Mouse (Mus musculus) stomach, embryonic 16.5 days (tissue): ENCODE results near the gene Mfsd4b3. TPM values are rescaled to one million over a fixed set of nuclear protein-coding genes. Genes with fewer than 3 reads are reported as not detected.
"Not testable (repeated sequence)": the region's sequence is repeated elsewhere in the genome, so short reads cannot be mapped to it uniquely, and the experiment has no call there.

Experiments
- ATAC-seq: fragments of 200-750 bp; cut with Nextera tagmentation; 2 replicates; pipeline ENCODE4 v1.8.0; 2017; ENCODE audit warnings: moderate number of reproducible peaks, moderate TSS enrichment; ENCODE audit not compliant: insufficient read depth, low FRiP score
- H3K27ac ChIP-seq: fragments of 300-500 bp; sonication (generic); 2 replicates; pipeline ENCODE4 v1.5.1; 2014; ENCODE audit warnings: low read length
- H3K27me3 ChIP-seq: fragments of 300-500 bp; sonication (generic); 2 replicates; pipeline ENCODE4 v1.6.1; 2014; ENCODE audit warnings: low read length, control low read depth, mixed read lengths; ENCODE audit not compliant: control insufficient read depth, insufficient read depth
- H3K36me3 ChIP-seq: fragments of 300-500 bp; sonication (generic); 2 replicates; pipeline ENCODE4 v1.6.1; 2014; ENCODE audit warnings: low read length; ENCODE audit not compliant: control insufficient read depth, insufficient read depth
- H3K4me1 ChIP-seq: fragments of 300-500 bp; sonication (generic); 2 replicates; pipeline ENCODE4 v1.6.1; 2014; ENCODE audit warnings: low read length, control low read depth, mixed read lengths; ENCODE audit not compliant: control insufficient read depth, insufficient read depth
- H3K4me2 ChIP-seq: fragments of 300-500 bp; sonication (generic); 2 replicates; pipeline ENCODE4 v1.6.1; 2014; ENCODE audit warnings: low read depth, low read length, mixed read lengths
- H3K4me3 ChIP-seq: fragments of 300-500 bp; sonication (generic); replicated peaks from 2 replicates; pipeline ENCODE4 v1.5.1; 2014; ENCODE audit warnings: mild to moderate bottlenecking, low read length
- H3K9ac ChIP-seq: fragments of 300-500 bp; sonication (generic); 2 replicates; pipeline ENCODE4 v1.6.1; 2014; ENCODE audit warnings: low read length
- H3K9me3 ChIP-seq: fragments of 300-500 bp; sonication (generic); replicated peaks from 2 replicates; pipeline ENCODE4 v1.6.1; 2016; ENCODE audit warnings: low read length, control low read depth; ENCODE audit not compliant: control insufficient read depth
- WGBS: fragments of 180-500 bp; shearing (Covaris S2); extraction: QIAGEN DNeasy Blood & Tissue Kit; methylation state at CpG from one replicate; pipeline ENCODE4 v1.1.7; 2014; 5-methylcytosine and 5-hydroxymethylcytosine counted together
- polyA plus RNA-seq: library from polyadenylated mRNA; unstranded; fragments of >200 nt; fragmentation: Nextera tagmentation; extraction: Ambion mirVana; gene quantifications from 2 replicates; pipeline ENCODE4 v1.2.1, GENCODE M21; 2015

Mfsd4b3 gene
- polyA plus RNA-seq = 1.7 and 2.2 TPM in 2 replicates

DNA sequence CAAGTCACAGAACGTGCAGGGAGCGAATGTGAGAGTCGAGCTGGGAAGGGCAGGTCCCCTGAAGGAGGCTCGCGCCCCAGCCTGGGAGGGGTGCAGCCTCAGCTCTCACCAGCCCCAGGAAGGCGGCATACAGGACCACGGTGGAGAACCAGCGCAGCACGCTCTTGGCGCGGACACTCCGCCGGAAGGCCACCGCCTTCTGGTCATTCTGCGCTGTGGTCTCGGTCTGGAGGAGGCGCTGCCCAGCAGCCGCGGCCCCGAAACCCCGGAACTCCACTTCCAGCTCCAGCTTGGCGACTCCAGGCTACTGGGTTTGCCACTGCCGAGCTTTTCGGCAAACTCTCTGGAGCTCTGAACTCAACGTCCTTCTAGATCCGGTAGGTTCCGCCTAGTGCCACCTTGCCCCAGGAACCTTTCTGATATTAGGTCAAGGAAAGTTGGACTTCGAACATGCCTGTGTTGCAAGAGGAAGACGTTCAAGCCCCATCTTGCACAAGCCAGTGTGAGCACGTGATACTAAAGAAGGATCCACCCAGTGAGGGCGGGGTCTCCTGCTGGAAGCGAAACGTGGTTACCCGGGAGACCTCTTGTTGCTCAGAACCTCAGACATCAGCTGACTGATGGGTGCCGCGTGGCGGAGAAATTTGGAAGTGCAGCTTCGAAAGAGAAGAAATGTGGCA lies at the start of gene Mfsd4b3:
Mfsd4b3 (minus strand) TSS at position 393 of the 680 bp plus-strand sequence.
- Histone ChIP-seq H3K4me1 (no peaks in the 10 kb centered on the region), H3K27me3 (no peaks in the 10 kb centered on the region), H3K9ac (peak within 1 kb of the TSS; percentile 79), H3K36me3 (no peaks in the 10 kb centered on the region), H3K27ac (peak within 1 kb of the TSS; percentile 79), H3K4me2 (peak within 1 kb of the TSS; percentile 96), H3K9me3 (no peaks in the 10 kb centered on the region), H3K4me3 (peak within 1 kb of the TSS; percentile 68)
- peak; percentile 98 for ATAC-seq
- under 1% methylated on average over 38 of the region's 38 CpGs for WGBS

DNA sequence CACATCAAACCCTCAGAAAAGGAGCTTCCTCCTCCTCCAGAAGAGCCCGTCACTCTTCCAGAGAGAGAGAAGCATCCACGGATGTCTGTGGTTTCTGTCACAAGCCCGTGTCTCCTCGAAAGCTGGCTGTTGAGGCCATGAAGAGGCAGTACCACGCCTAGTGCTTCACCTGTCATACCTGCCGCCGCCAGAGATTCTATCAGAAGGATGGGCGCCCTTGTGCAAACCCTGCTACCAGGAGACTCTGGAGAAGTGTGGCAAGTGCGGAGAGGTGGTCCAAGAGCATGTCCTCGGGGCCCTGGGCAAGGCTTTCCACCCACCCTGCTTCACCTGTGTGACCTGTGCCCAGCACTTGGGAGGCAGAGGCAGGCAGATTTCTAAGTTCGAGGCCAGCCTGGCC lies 49.6 kb upstream of the Mfsd4b3 start:
- Histone ChIP-seq H3K36me3 (no peaks in the 10 kb centered on the region), H3K4me2 (no peak overlapping the region), H3K9me3 (no peaks in the 10 kb centered on the region), H3K4me3 (no peak overlapping the region), H3K4me1 (no peaks in the 10 kb centered on the region), H3K27ac (no peak overlapping the region), H3K9ac (no peak overlapping the region), H3K27me3 (no peaks in the 10 kb centered on the region)
- 79% methylated on average over 11 of the region's 11 CpGs for WGBS
- ATAC-seq = no peak; the same call in 1 of the 2 replicates

DNA sequence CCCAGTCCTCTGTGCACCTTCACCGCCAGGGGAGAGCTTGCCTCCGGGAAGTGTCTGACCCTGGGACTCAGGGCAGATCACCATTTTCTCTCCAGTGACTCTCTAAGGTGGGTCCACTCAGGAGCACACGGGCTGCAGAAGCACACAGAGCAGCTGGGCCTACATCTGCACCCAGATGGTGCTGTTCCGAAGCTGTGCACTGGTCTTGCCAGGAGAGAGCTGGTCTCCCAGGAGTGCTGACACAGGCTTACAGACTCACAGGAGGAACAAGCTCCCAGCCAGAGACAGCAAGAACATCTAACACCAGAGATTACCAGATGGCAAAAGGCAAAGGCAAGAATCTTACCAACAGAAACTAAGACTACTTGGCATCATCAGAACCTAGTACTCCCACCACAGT lies 48.9 kb upstream of the Mfsd4b3 start:
- WGBS = 79% methylated on average over 4 of the region's 4 CpGs

DNA sequence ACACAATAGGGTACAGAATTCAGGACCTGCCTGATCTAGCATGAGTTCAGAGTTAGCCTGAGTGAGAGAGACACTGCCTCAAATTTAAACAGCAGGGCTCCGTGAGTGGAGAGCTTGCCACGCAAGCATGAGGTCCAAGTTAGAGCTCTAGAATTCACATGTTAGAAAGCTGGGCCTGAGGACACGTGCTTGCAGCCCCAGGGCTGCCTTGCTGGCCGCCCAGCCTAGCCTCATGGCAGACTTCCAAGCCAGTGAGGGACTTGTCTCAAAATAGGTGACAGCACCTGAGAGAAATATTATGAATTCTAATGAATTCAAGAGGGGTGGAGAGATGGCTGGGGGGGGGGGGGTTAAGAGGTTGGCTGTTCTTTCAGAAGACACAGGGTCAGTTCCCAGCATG lies 48.0 kb upstream of the Mfsd4b3 start:
- Histone ChIP-seq H3K9ac (no peak overlapping the region), H3K27me3 (no peaks in the 10 kb centered on the region), H3K27ac (no peak overlapping the region), H3K9me3 (no peaks in the 10 kb centered on the region), H3K4me1 (no peaks in the 10 kb centered on the region), H3K4me2 (no peak overlapping the region), H3K36me3 (no peaks in the 10 kb centered on the region), H3K4me3 (no peak overlapping the region)
- 82% methylated on average over 4 of the region's 4 CpGs for WGBS
- no peak for ATAC-seq

More for the DNA sequence above, 48.9 kb upstream of the Mfsd4b3 start:
- H3K4me3 ChIP-seq, H3K9ac ChIP-seq, H3K36me3 ChIP-seq, ATAC-seq, H3K27me3 ChIP-seq, H3K9me3 ChIP-seq, H3K4me2 ChIP-seq, H3K27ac ChIP-seq, H3K4me1 ChIP-seq: not testable (repeated sequence)

DNA sequence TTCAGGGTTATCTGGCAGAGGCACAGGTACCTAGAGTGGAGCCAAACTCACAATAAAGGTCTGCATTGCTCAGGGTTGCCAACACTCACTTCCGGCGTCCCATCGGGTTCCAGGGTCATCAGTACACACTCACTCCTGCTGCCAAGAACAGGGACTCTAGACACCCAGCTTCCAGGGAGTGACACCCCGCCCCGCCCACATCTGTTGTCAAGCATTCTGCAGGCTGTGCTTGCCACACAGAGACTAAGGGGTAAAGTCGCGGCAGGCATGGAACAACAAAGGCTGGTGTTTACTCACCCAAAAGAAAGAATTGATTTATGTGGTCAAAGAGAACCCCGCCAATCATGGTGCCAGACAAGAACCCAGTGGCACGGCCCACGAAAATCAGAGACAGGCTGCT lies 47.0 kb upstream of the Mfsd4b3 start:
- WGBS = 68% methylated on average over 10 of the region's 10 CpGs
- Histone ChIP-seq H3K27ac (no peak overlapping the region), H3K27me3 (no peaks in the 10 kb centered on the region), H3K9me3 (no peaks in the 10 kb centered on the region), H3K4me1 (no peaks in the 10 kb centered on the region), H3K4me3 (no peak overlapping the region), H3K36me3 (no peaks in the 10 kb centered on the region), H3K4me2 (no peak overlapping the region), H3K9ac (no peak overlapping the region)
- ATAC-seq = no peak

- Histone ChIP-seq H3K36me3 (no peaks in the 10 kb centered on the region), H3K27me3 (no peaks in the 10 kb centered on the region)
- 94% methylated on average over 2 of the region's 2 CpGs for WGBS
These were observed 40.8 kb upstream of the Mfsd4b3 start for GRCm38 (mm10) chr10:40000746-40001145.

GRCm38 (mm10) chr10:39991155-39991554 lies 31.2 kb upstream of the Mfsd4b3 start:
- no peaks in the 10 kb centered on the region for H3K4me1 ChIP-seq
- H3K4me2 ChIP-seq = no peak overlapping the region
- no peak overlapping the region for H3K9ac ChIP-seq
- H3K9me3 ChIP-seq = 0 out of 2 replicates have a peak, but pooled peaks cover 2% of the 10 kb centered on the region
- ATAC-seq = no peak
- H3K27me3 ChIP-seq = no peaks in the 10 kb centered on the region
- H3K36me3 ChIP-seq = no peaks in the 10 kb centered on the region
- WGBS = 46% methylated on average over 4 of the region's 4 CpGs
- H3K4me3 ChIP-seq = no peak overlapping the region
- no peak overlapping the region for H3K27ac ChIP-seq

More at GRCm38 (mm10) chr10:40000746-40001145, 40.8 kb upstream of the Mfsd4b3 start:
- H3K9ac ChIP-seq = no peak overlapping the region
- no peak for ATAC-seq
- H3K4me2 ChIP-seq = no peak overlapping the region
- H3K4me1 ChIP-seq = no peaks in the 10 kb centered on the region
- H3K4me3 ChIP-seq = no peak overlapping the region
- no peak overlapping the region for H3K27ac ChIP-seq
- H3K9me3 ChIP-seq = no peaks in the 10 kb centered on the region

- ATAC-seq = no peak
- Histone ChIP-seq H3K9me3 (no peaks in the 10 kb centered on the region), H3K27me3 (no peaks in the 10 kb centered on the region), H3K4me1 (no peaks in the 10 kb centered on the region), H3K9ac (no peak within 1 kb of the TSS), H3K4me3 (no peak within 1 kb of the TSS), H3K36me3 (no peaks in the 10 kb centered on the region), H3K4me2 (no peak within 1 kb of the TSS), H3K27ac (no peak within 1 kb of the TSS)
- 89% methylated on average over 12 of the region's 12 CpGs for WGBS
These were observed 26.5 kb upstream of the Mfsd4b3 start, which contains the start of gene Mfsd4b5 for GRCm38 (mm10) chr10:39986466-39986865. TSS of gene Mfsd4b5 (minus strand) at chr10:39986646.

- no peak overlapping the region for H3K4me3 ChIP-seq
- H3K4me2 ChIP-seq = no peak overlapping the region
- no peaks in the 10 kb centered on the region for H3K27me3 ChIP-seq
- H3K36me3 ChIP-seq = no peaks in the 10 kb centered on the region
- no peaks in the 10 kb centered on the region for H3K4me1 ChIP-seq
- WGBS = 73% methylated on average over 5 of the region's 5 CpGs
- no peak overlapping the region for H3K9ac ChIP-seq
- peaks cover 4% of the 10 kb centered on the region; the same call in 1 of the 2 replicates for H3K9me3 ChIP-seq
- H3K27ac ChIP-seq = no peak overlapping the region
- no peak for ATAC-seq
These were observed 22.7 kb upstream of the Mfsd4b3 start for GRCm38 (mm10) chr10:39982604-39983003.
